Mouse (Mus musculus): Measurements from ENCODE around the gene Pdia5. TPM values are rescaled to one million over a fixed set of nuclear protein-coding genes. Genes with fewer than 3 reads are reported as not detected.

Pdia5 gene
- total RNA-seq, 2 experiments from 2014 or later = 5.7 to 7.0 TPM

- no peak for DNase-seq (ENCODE audit: low spot score)
- intact Hi-C loops (cut with DNase I) = no loop called here
These were observed 5.0 kb downstream of the Pdia5 start for GRCm38 (mm10) chr16:35485711-35486110.

- DNase-seq (ENCODE audit: low spot score) = no peak
- intact Hi-C loops (cut with DNase I) = no loop called here
These were observed 6.0 kb downstream of the Pdia5 start for GRCm38 (mm10) chr16:35484526-35485233.

- no peak for DNase-seq (ENCODE audit: low spot score)
- intact Hi-C loops (cut with DNase I) = no loop called here
These were observed 6.6 kb downstream of the Pdia5 start for GRCm38 (mm10) chr16:35484105-35484504.

- intact Hi-C loops (cut with DNase I) = no loop called here
- no peak for DNase-seq (ENCODE audit: low spot score)
These were observed 11.4 kb downstream of the Pdia5 start for GRCm38 (mm10) chr16:35479301-35479700.

GRCm38 (mm10) chr16:35477273-35477672, 13.4 kb downstream of the Pdia5 start:
- intact Hi-C loops (cut with DNase I) = no loop called here
- no peak for DNase-seq (ENCODE audit: low spot score)

- intact Hi-C loops (cut with DNase I) = no loop called here
- DNase-seq (ENCODE audit: low spot score) = no peak
These were observed 18.0 kb downstream of the Pdia5 start for GRCm38 (mm10) chr16:35472569-35473275.

- intact Hi-C loops (cut with DNase I) = no loop called here
- DNase-seq (ENCODE audit: low spot score) = no peak
These were observed 18.7 kb downstream of the Pdia5 start for GRCm38 (mm10) chr16:35471841-35472568.

GRCm38 (mm10) chr16:35470983-35471382, 19.7 kb downstream of the Pdia5 start:
- DNase-seq (ENCODE audit: low spot score) = no peak
- intact Hi-C loops (cut with DNase I) = no loop called here

- DNase-seq (ENCODE audit: low spot score) = no peak
- intact Hi-C loops (cut with DNase I) = no loop called here
These were observed 20.6 kb downstream of the Pdia5 start for GRCm38 (mm10) chr16:35470096-35470495.

- no peak for DNase-seq (ENCODE audit: low spot score)
- intact Hi-C loops (cut with DNase I) = no loop called here
These were observed 21.7 kb downstream of the Pdia5 start for GRCm38 (mm10) chr16:35469016-35469415.

- intact Hi-C loops (cut with DNase I) = no loop called here
- DNase-seq (ENCODE audit: low spot score) = no peak
These were observed 23.6 kb downstream of the Pdia5 start for GRCm38 (mm10) chr16:35467044-35467443.

GRCm38 (mm10) chr16:35465808-35466351, 24.8 kb downstream of the Pdia5 start:
- intact Hi-C loops (cut with DNase I) = no loop called here
- DNase-seq (ENCODE audit: low spot score) = no peak

- no peak for DNase-seq (ENCODE audit: low spot score)
- intact Hi-C loops (cut with DNase I) = no loop called here
These were observed 25.9 kb downstream of the Pdia5 start for GRCm38 (mm10) chr16:35464686-35465308.

GRCm38 (mm10) chr16:35463708-35464107, 27.0 kb downstream of the Pdia5 start:
- intact Hi-C loops (cut with DNase I) = no loop called here
- no peak for DNase-seq (ENCODE audit: low spot score)

- intact Hi-C loops (cut with DNase I) = no loop called here
- no peak for DNase-seq (ENCODE audit: low spot score)
These were observed 27.7 kb downstream of the Pdia5 start for GRCm38 (mm10) chr16:35462955-35463354.

- DNase-seq (ENCODE audit: low spot score) = no peak
- intact Hi-C loops (cut with DNase I) = no loop called here
These were observed 31.1 kb downstream of the Pdia5 start for GRCm38 (mm10) chr16:35459584-35459983.

GRCm38 (mm10) chr16:35458297-35458696, 32.4 kb downstream of the Pdia5 start:
- intact Hi-C loops (cut with DNase I) = no loop called here
- no peak for DNase-seq (ENCODE audit: low spot score)

GRCm38 (mm10) chr16:35457488-35457887, 33.2 kb downstream of the Pdia5 start:
- intact Hi-C loops (cut with DNase I) = no loop called here
- no peak for DNase-seq (ENCODE audit: low spot score)

- intact Hi-C loops (cut with DNase I) = no loop called here
- no peak for DNase-seq (ENCODE audit: low spot score)
These were observed 33.7 kb downstream of the Pdia5 start for GRCm38 (mm10) chr16:35457011-35457419.

- DNase-seq (ENCODE audit: low spot score) = no peak
- intact Hi-C loops (cut with DNase I) = no loop called here
These were observed 34.4 kb downstream of the Pdia5 start for GRCm38 (mm10) chr16:35456305-35456704.
